Mouse (Mus musculus): ENCODE data around the gene Tnfrsf12a. TPM values are rescaled to one million over a fixed set of nuclear protein-coding genes. Genes with fewer than 3 reads are reported as not detected.

Tnfrsf12a gene
- polyA plus RNA-seq (2015; fragmentation: Nextera tagmentation; extraction: Ambion mirVana): 46.6 and 50.9 TPM in 2 replicates

GRCm38 (mm10) chr17:23677236-23677679, at the start of gene Tnfrsf12a:
Gene Tnfrsf12a, minus strand, starts transcription at chr17:23677468.
- WGBS: under 1% methylated on average over 34 of the region's 34 CpGs
- peaks cover 35% of the 10 kb centered on the region for H3K4me1 ChIP-seq (replicated peaks; ENCODE audit: control insufficient read depth, insufficient read depth, low read length)
- H3K4me2 ChIP-seq (replicated peaks; ENCODE audit: low read depth): peak within 1 kb of the TSS; percentile 97
- no peaks in the 10 kb centered on the region for H3K9me3 ChIP-seq (ENCODE audit: control insufficient read depth)
- H3K27ac ChIP-seq (ENCODE audit: low read depth, low read length): peak within 1 kb of the TSS; percentile 76
- H3K27me3 ChIP-seq (replicated peaks; ENCODE audit: control insufficient read depth, insufficient read depth, low read length): peaks cover 23% of the 10 kb centered on the region
- H3K4me3 ChIP-seq (ENCODE audit: low read depth, low read length): peak within 1 kb of the TSS; percentile 65
- ATAC-seq: 0 out of 2 replicates have a peak, but pooled peaks have one; percentile 22
- TF ChIP-seq CTCF (IDR thresholded peaks at IDR 0.05; ENCODE audit: low read depth): no peak
- H3K36me3 ChIP-seq (ENCODE audit: control insufficient read depth, insufficient read depth): no peaks in the 10 kb centered on the region
- H3K9ac ChIP-seq (ENCODE audit: low read depth, low read length): peak within 1 kb of the TSS; percentile 59

- 1% methylated on average over 20 of the region's 20 CpGs for WGBS
- Histone ChIP-seq H3K4me1 (replicated peaks; ENCODE audit: control insufficient read depth, insufficient read depth, low read length) (no peaks in the 10 kb centered on the region), H3K36me3 (ENCODE audit: control insufficient read depth, insufficient read depth) (no peaks in the 10 kb centered on the region), H3K27me3 (replicated peaks; ENCODE audit: control insufficient read depth, insufficient read depth, low read length) (no peaks in the 10 kb centered on the region), H3K9me3 (ENCODE audit: control insufficient read depth) (no peaks in the 10 kb centered on the region), H3K9ac (ENCODE audit: low read depth, low read length) (peak overlapping the region; percentile 73), H3K27ac (ENCODE audit: low read depth, low read length) (peak overlapping the region; percentile 83), H3K4me3 (ENCODE audit: low read depth, low read length) (peak overlapping the region; percentile 89), H3K4me2 (replicated peaks; ENCODE audit: low read depth) (peak overlapping the region; percentile 87)
- ATAC-seq: peak; percentile 75
- TF ChIP-seq CTCF (IDR thresholded peaks at IDR 0.05; ENCODE audit: low read depth): peak; percentile 51
Measured at GRCm38 (mm10) chr17:23726758-23727142, 49.5 kb upstream of the Tnfrsf12a start.

GRCm38 (mm10) chr17:23725999-23726757, 48.9 kb upstream of the Tnfrsf12a start, which contains the start of gene Pkmyt1:
Gene Pkmyt1, plus strand, starts transcription at chr17:23726336.
- Histone ChIP-seq H3K9me3 (ENCODE audit: control insufficient read depth) (no peaks in the 10 kb centered on the region), H3K4me2 (replicated peaks; ENCODE audit: low read depth) (peak within 1 kb of the TSS; percentile 87), H3K27me3 (replicated peaks; ENCODE audit: control insufficient read depth, insufficient read depth, low read length) (no peaks in the 10 kb centered on the region), H3K4me1 (replicated peaks; ENCODE audit: control insufficient read depth, insufficient read depth, low read length) (no peaks in the 10 kb centered on the region), H3K36me3 (ENCODE audit: control insufficient read depth, insufficient read depth) (no peaks in the 10 kb centered on the region), H3K9ac (ENCODE audit: low read depth, low read length) (peak within 1 kb of the TSS; percentile 73), H3K27ac (ENCODE audit: low read depth, low read length) (peak within 1 kb of the TSS; percentile 83), H3K4me3 (ENCODE audit: low read depth, low read length) (peak within 1 kb of the TSS; percentile 89)
- under 1% methylated on average over 71 of the region's 73 CpGs for WGBS
- ATAC-seq: peak; percentile 95
- no peak; the same call in 1 of the 2 replicates for TF ChIP-seq CTCF (IDR thresholded peaks at IDR 0.05; ENCODE audit: low read depth)

GRCm38 (mm10) chr17:23725477-23725876, 48.2 kb upstream of the Tnfrsf12a start:
- Histone ChIP-seq H3K4me1 (replicated peaks; ENCODE audit: control insufficient read depth, insufficient read depth, low read length) (no peaks in the 10 kb centered on the region), H3K27me3 (replicated peaks; ENCODE audit: control insufficient read depth, insufficient read depth, low read length) (no peaks in the 10 kb centered on the region)

GRCm38 (mm10) chr17:23722376-23723125, 45.3 kb upstream of the Tnfrsf12a start, which contains the start of gene 1520401A03Rik:
Gene 1520401A03Rik, minus strand, starts transcription at chr17:23722783.
- no peak for ATAC-seq

More at GRCm38 (mm10) chr17:23725477-23725876, 48.2 kb upstream of the Tnfrsf12a start:
- H3K36me3 ChIP-seq (ENCODE audit: control insufficient read depth, insufficient read depth): no peaks in the 10 kb centered on the region
- ATAC-seq: no peak
- peak overlapping the region; percentile 73; the same call in 1 of the 2 replicates for H3K9ac ChIP-seq (ENCODE audit: low read depth, low read length)
- no peak overlapping the region; the same call in 1 of the 2 replicates for H3K27ac ChIP-seq (ENCODE audit: low read depth, low read length)
- no peaks in the 10 kb centered on the region for H3K9me3 ChIP-seq (ENCODE audit: control insufficient read depth)
- no peak for TF ChIP-seq CTCF (IDR thresholded peaks at IDR 0.05; ENCODE audit: low read depth)
- 46% methylated on average over 4 of the region's 4 CpGs for WGBS
- H3K4me2 ChIP-seq (replicated peaks; ENCODE audit: low read depth): peak overlapping the region; percentile 87
- H3K4me3 ChIP-seq (ENCODE audit: low read depth, low read length): peak overlapping the region; percentile 89

GRCm38 (mm10) chr17:23721886-23722285, 44.6 kb upstream of the Tnfrsf12a start:
- H3K9ac ChIP-seq (ENCODE audit: low read depth, low read length): no peak overlapping the region
- H3K4me2 ChIP-seq (replicated peaks; ENCODE audit: low read depth): no peak overlapping the region
- no peaks in the 10 kb centered on the region for H3K36me3 ChIP-seq (ENCODE audit: control insufficient read depth, insufficient read depth)
- no peaks in the 10 kb centered on the region for H3K9me3 ChIP-seq (ENCODE audit: control insufficient read depth)
- no peak overlapping the region for H3K27ac ChIP-seq (ENCODE audit: low read depth, low read length)
- WGBS: 72% methylated on average over 2 of the region's 2 CpGs
- no peak overlapping the region for H3K4me3 ChIP-seq (ENCODE audit: low read depth, low read length)
- H3K27me3 ChIP-seq (replicated peaks; ENCODE audit: control insufficient read depth, insufficient read depth, low read length): no peaks in the 10 kb centered on the region
- no peak for ATAC-seq
- no peaks in the 10 kb centered on the region for H3K4me1 ChIP-seq (replicated peaks; ENCODE audit: control insufficient read depth, insufficient read depth, low read length)
- no peak for TF ChIP-seq CTCF (IDR thresholded peaks at IDR 0.05; ENCODE audit: low read depth)

More at GRCm38 (mm10) chr17:23722376-23723125, 45.3 kb upstream of the Tnfrsf12a start, which contains the start of gene 1520401A03Rik:
- Histone ChIP-seq H3K9ac (ENCODE audit: low read depth, low read length) (no peak within 1 kb of the TSS), H3K4me2 (replicated peaks; ENCODE audit: low read depth) (no peak within 1 kb of the TSS), H3K36me3 (ENCODE audit: control insufficient read depth, insufficient read depth) (no peaks in the 10 kb centered on the region), H3K9me3 (ENCODE audit: control insufficient read depth) (no peaks in the 10 kb centered on the region), H3K4me1 (replicated peaks; ENCODE audit: control insufficient read depth, insufficient read depth, low read length) (no peaks in the 10 kb centered on the region), H3K27me3 (replicated peaks; ENCODE audit: control insufficient read depth, insufficient read depth, low read length) (no peaks in the 10 kb centered on the region), H3K4me3 (ENCODE audit: low read depth, low read length) (no peak within 1 kb of the TSS), H3K27ac (ENCODE audit: low read depth, low read length) (no peak within 1 kb of the TSS)
- WGBS: 62% methylated on average over 7 of the region's 7 CpGs
- TF ChIP-seq CTCF (IDR thresholded peaks at IDR 0.05; ENCODE audit: low read depth): no peak

All from intestine, postnatal 0 days (tissue).